8 mouse cellular contexts compared by ENCODE assay signal in genomic region chr12:73449911-73450520, GRCm38 (mm10).
A peak's percentile ranks its signal among the peaks of the same experiment; 100 is the strongest.
DNase-seq lines count a peak whose midpoint lies in the region.

No protein-coding gene starts in this region.

- DNase-seq in cerebellum, postnatal 25 days: peak; percentile 10 to 52
- DNase-seq in cerebellum, adult 11 months: no peak
- DNase-seq in layer of hippocampus, adult 9-10 months (ENCODE audit: low spot score): peak; percentile 5
- no peak for DNase-seq in layer of hippocampus, adult 11-12 months (ENCODE audit: low spot score)
- peak; percentile 24 for DNase-seq in T-cell, adult 2 months (ENCODE audit: low spot score)
- no peak for DNase-seq in limb, embryonic 10.5 days (ENCODE audit: low spot score)
- peak; percentile 23 to 56 for DNase-seq in thymus, postnatal 10 days (ENCODE audit: low spot score in 2 of 2)
- DNase-seq in left cerebral cortex, adult 9 months (ENCODE audit: low spot score in 2 of 2): no peak

- H3K4me1 ChIP-seq in limb, embryonic 10.5 days: peaks cover 63% of the 10 kb centered on the region

- H3K4me3 ChIP-seq in limb, embryonic 10.5 days: no peak overlapping the region

- no peaks in the 10 kb centered on the region for H3K36me3 ChIP-seq in limb, embryonic 10.5 days

- peak overlapping the region; percentile 34; the same call in 1 of the 2 replicates for H3K27ac ChIP-seq in limb, embryonic 10.5 days

- 50% methylated on average over 9 of the region's 9 CpGs for WGBS in limb, embryonic 10.5 days

- H3K27me3 ChIP-seq in limb, embryonic 10.5 days (ENCODE audit: low read depth, poor library complexity, severe bottlenecking): 0 out of 2 replicates have a peak, but pooled peaks cover 3% of the 10 kb centered on the region

- no peaks in the 10 kb centered on the region for H3K9me3 ChIP-seq in limb, embryonic 10.5 days (replicated peaks)

Comparison
In these comparisons a context has a peak if more than half of its experiments do, and no peak if none do; other contexts are left out.
1. DNase-seq: peak in cerebellum, postnatal 25 days (2 of 2), layer of hippocampus, adult 9-10 months (single experiment), T-cell, adult 2 months (single experiment) and thymus, postnatal 10 days (2 of 2); none in cerebellum, adult 11 months (single experiment), layer of hippocampus, adult 11-12 months (single experiment), limb, embryonic 10.5 days (single experiment) and left cerebral cortex, adult 9 months (0 of 2).